Mouse (Mus musculus) bone marrow, adult 2 months (tissue): ENCODE data around the gene Serp2.

Experiments
- CTCF ChIP-seq: fragments of 200-500 bp; IDR thresholded peaks from 2 replicates; pipeline ENCODE4 v1.5.1; 2011; ENCODE audit warnings: low read length, control low read depth; ENCODE audit not compliant: control insufficient read depth, insufficient read depth
- POLR2A ChIP-seq: fragments of 200-500 bp; IDR thresholded peaks from 2 replicates; pipeline ENCODE4 v1.6.1; 2011; ENCODE audit warnings: low read depth, mild to moderate bottlenecking, control low read depth, low read length, borderline replicate concordance; ENCODE audit not compliant: control insufficient read depth

DNA sequence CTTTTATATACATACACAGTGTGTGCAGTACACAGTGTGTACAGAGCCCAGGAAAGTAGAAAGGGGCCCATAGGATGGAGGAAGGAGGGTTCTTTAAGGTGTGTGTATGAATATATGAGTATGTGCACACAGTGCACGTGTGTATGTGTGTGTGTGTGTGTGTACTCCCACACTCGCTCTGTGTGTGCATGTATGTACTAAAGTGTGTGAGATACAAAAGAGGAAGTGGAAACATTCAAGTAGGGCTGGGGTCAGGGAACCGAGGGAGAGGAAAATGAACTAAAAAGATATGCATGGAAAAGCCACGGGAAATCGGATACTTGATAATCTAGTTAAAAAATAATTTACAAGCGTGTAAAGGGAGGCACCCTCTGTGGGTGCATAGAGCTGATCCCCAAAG lies 47.3 kb upstream of the Serp2 start:
- TF ChIP-seq POLR2A (no peak), CTCF (no peak)
